Mouse (Mus musculus): ENCODE results near the gene Fmnl3. TPM values are rescaled to one million over a fixed set of nuclear protein-coding genes. Genes with fewer than 3 reads are reported as not detected.

Fmnl3 gene
- total and polyA plus RNA-seq, 3 experiments = 0.04 to 0.06 TPM; not detected in 1

GRCm38 (mm10) chr15:99396462-99396861, 26.2 kb upstream of the Fmnl3 start:
- peaks cover 22 to 42% of the 10 kb centered on the region in 2 experiments for H3K4me1 ChIP-seq (ENCODE audit: control insufficient read depth in 1 of 2, insufficient read depth in 2 of 2, low read length in 2 of 2)
- peak; percentile 72 for DNase-seq (ENCODE audit: low read depth, low spot score)
- peaks cover 75% of the 10 kb centered on the region for H3K79me2 ChIP-seq (ENCODE audit: control insufficient read depth, insufficient read depth, low read length, poor library complexity)
- H3K9ac ChIP-seq (ENCODE audit: control insufficient read depth, low read depth, low read length, poor library complexity, severe bottlenecking) = peak overlapping the region; percentile 4; the same call in 1 of the 2 replicates
- peaks cover 3 to 51% of the 10 kb centered on the region in 2 experiments; a peak in 3 of 4 replicates for H3K36me3 ChIP-seq (ENCODE audit: control insufficient read depth in 1 of 2, insufficient read depth in 2 of 2, low read length in 2 of 2)
- H3K4me3 ChIP-seq (ENCODE audit: control insufficient read depth in 1 of 2, insufficient read depth in 1 of 2, low read depth in 2 of 2, low read length in 2 of 2) = peak overlapping the region; percentile 0 to 69; a peak in 3 of 4 replicates
- H3K27ac ChIP-seq (ENCODE audit: control insufficient read depth, low read depth, low read length) = peak overlapping the region; percentile 52
- no peaks in the 10 kb centered on the region for H3K9me3 ChIP-seq (replicated peaks; ENCODE audit: insufficient read depth, low read length)
- H3K27me3 ChIP-seq (ENCODE audit: control insufficient read depth in 1 of 2, insufficient read depth in 2 of 2, low read length in 2 of 2) = no peaks in the 10 kb centered on the region
- TF ChIP-seq MAX (IDR thresholded peaks at IDR 0.05; ENCODE audit: low read length) (peak; percentile 75), MEF2A (IDR thresholded peaks at IDR 0.05; ENCODE audit: extremely low read depth, insufficient replicate concordance, low read depth, low read length, poor library complexity, severe bottlenecking) (no peak), GABPA (IDR thresholded peaks at IDR 0.05; ENCODE audit: low read depth, low read length) (no peak), UBTF (IDR thresholded peaks at IDR 0.05; ENCODE audit: borderline replicate concordance, insufficient read depth, low read depth, low read length) (no peak), ETS1 (IDR thresholded peaks at IDR 0.05; ENCODE audit: low read depth, low read length) (peak; percentile 54; the same call in 1 of the 2 replicates), E2F4 (IDR thresholded peaks at IDR 0.05; ENCODE audit: borderline replicate concordance, low read depth, low read length) (no peak), MYB (IDR thresholded peaks at IDR 0.05; ENCODE audit: low read depth, low read length) (no peak), EP300 (IDR thresholded peaks at IDR 0.05; ENCODE audit: low read depth in 1 of 2, low read length in 2 of 2) (peak; percentile 58 to 73), CHD2 (IDR thresholded peaks at IDR 0.05; ENCODE audit: low read length) (no peak), TAL1 (IDR thresholded peaks at IDR 0.05; ENCODE audit: low read length) (no peak; the same call in none of the 2 replicates), ZNF384 (IDR thresholded peaks at IDR 0.05; ENCODE audit: low read depth, low read length) (0 out of 2 replicates have a peak, but pooled peaks have one; percentile 29), RCOR1 (IDR thresholded peaks at IDR 0.05; ENCODE audit: low read depth, low read length) (peak; percentile 13; the same call in 1 of the 2 replicates), SIN3A (IDR thresholded peaks at IDR 0.05; ENCODE audit: low read length) (peak; percentile 86), USF1 (IDR thresholded peaks at IDR 0.05; ENCODE audit: low read depth, low read length) (no peak), POLR2AphosphoS2 (IDR thresholded peaks at IDR 0.05; ENCODE audit: low read length) (no peak; the same call in 1 of the 2 replicates), TBP (IDR thresholded peaks at IDR 0.05; ENCODE audit: low read depth, low read length) (no peak; the same call in 1 of the 2 replicates), MYC (IDR thresholded peaks at IDR 0.05; ENCODE audit: low read depth, low read length) (peak; percentile 55; the same call in 1 of the 2 replicates), RAD21 (IDR thresholded peaks at IDR 0.05; ENCODE audit: low read depth, low read length) (no peak), TCF12 (IDR thresholded peaks at IDR 0.05; ENCODE audit: low read depth, low read length) (peak; percentile 27; the same call in 1 of the 2 replicates), ELF1 (IDR thresholded peaks at IDR 0.05; ENCODE audit: low read depth, low read length) (no peak), ZKSCAN1 (IDR thresholded peaks at IDR 0.05; ENCODE audit: low read depth, low read length) (0 out of 2 replicates have a peak, but pooled peaks have one; percentile 38), BHLHE40 (IDR thresholded peaks at IDR 0.05; ENCODE audit: borderline replicate concordance, low read depth, low read length) (no peak), ZMIZ1 (IDR thresholded peaks at IDR 0.05; ENCODE audit: low read depth, low read length) (no peak), CHD1 (IDR thresholded peaks at IDR 0.05; ENCODE audit: low read depth, low read length) (no peak; the same call in 1 of the 2 replicates), POLR2A (IDR thresholded peaks at IDR 0.05; ENCODE audit: control insufficient read depth in 1 of 2, insufficient read depth in 1 of 2, low read depth in 1 of 2, low read length in 2 of 2, poor library complexity in 1 of 2) (no peak), NRF1 (IDR thresholded peaks at IDR 0.05; ENCODE audit: insufficient read depth, low read depth, low read length, poor library complexity, severe bottlenecking) (no peak), ZC3H11A (IDR thresholded peaks at IDR 0.05; ENCODE audit: low read depth, low read length) (no peak), MXI1 (IDR thresholded peaks at IDR 0.05; ENCODE audit: low read depth, low read length) (peak; percentile 88), POLR2AphosphoS5 (IDR thresholded peaks at IDR 0.05; ENCODE audit: borderline replicate concordance, low read depth, low read length) (no peak), MAFK (IDR thresholded peaks at IDR 0.05; ENCODE audit: borderline replicate concordance, low read depth, low read length) (no peak), USF2 (IDR thresholded peaks at IDR 0.05; ENCODE audit: borderline replicate concordance in 1 of 2, insufficient read depth in 1 of 2, low read depth in 1 of 2, low read length in 2 of 2) (no peak), HCFC1 (IDR thresholded peaks at IDR 0.05; ENCODE audit: low read depth, low read length) (no peak), GATA1 (IDR thresholded peaks at IDR 0.05; ENCODE audit: low read depth, low read length) (peak; percentile 22; the same call in 1 of the 2 replicates)
